Mouse (Mus musculus) megakaryocyte, embryonic 14.5 days (primary cell): ENCODE results near the gene Dchs1. TPM values are rescaled to one million over a fixed set of nuclear protein-coding genes. Genes with fewer than 3 reads are reported as not detected.

Source experiments
- H3K27me3 ChIP-seq: replicated peaks from 2 replicates; pipeline ENCODE3; 2012; ENCODE audit warnings: inconsistent platforms
- H3K36me3 ChIP-seq: replicated peaks from 2 replicates; pipeline ENCODE3; 2012; ENCODE audit warnings: low read length, inconsistent platforms, mixed read lengths
- H3K4me1 ChIP-seq: 2 replicates; pipeline ENCODE4 v1.6.1; 2012; ENCODE audit warnings: inconsistent platforms
- H3K4me3 ChIP-seq: replicated peaks from 2 replicates; pipeline ENCODE3; 2012; ENCODE audit warnings: moderate library complexity, mild to moderate bottlenecking, inconsistent platforms
- H3K9me3 ChIP-seq: 2 replicates; pipeline ENCODE4 v1.6.1; 2012; ENCODE audit warnings: inconsistent platforms
- FLI1 ChIP-seq: IDR thresholded peaks from 2 replicates; pipeline ENCODE4 v1.6.1; 2012; ENCODE audit warnings: low read length, inconsistent platforms, mixed read lengths
- GATA1 ChIP-seq: IDR thresholded peaks from 3 replicates; pipeline ENCODE4 v1.6.1; 2012; ENCODE audit warnings: mixed read lengths, low read length, inconsistent platforms, borderline replicate concordance
- polyA plus RNA-seq: library from polyadenylated mRNA; stranded (reverse); fragments of >175 nt; gene quantifications from 2 replicates; pipeline ENCODE4 v1.2.3, GENCODE M21; 2012; ENCODE audit warnings: low replicate concordance; ENCODE audit not compliant: insufficient read depth

Gene Dchs1
- polyA plus RNA-seq = 0.27 and 0.74 TPM in 2 replicates

- no peaks in the 10 kb centered on the region for H3K36me3 ChIP-seq
- peaks cover 91% of the 10 kb centered on the region for H3K27me3 ChIP-seq
- H3K4me3 ChIP-seq = peak within 1 kb of the TSS; percentile 87
- TF ChIP-seq FLI1 (no peak), GATA1 (no peak)
- H3K9me3 ChIP-seq = peaks cover 3% of the 10 kb centered on the region; the same call in 1 of the 2 replicates
- peaks cover 27% of the 10 kb centered on the region for H3K4me1 ChIP-seq
Observed at GRCm38 (mm10) chr7:105787285-105788140, at the start of gene Dchs1. Gene Dchs1 (minus strand): TSS chr7:105787654.

DNA sequence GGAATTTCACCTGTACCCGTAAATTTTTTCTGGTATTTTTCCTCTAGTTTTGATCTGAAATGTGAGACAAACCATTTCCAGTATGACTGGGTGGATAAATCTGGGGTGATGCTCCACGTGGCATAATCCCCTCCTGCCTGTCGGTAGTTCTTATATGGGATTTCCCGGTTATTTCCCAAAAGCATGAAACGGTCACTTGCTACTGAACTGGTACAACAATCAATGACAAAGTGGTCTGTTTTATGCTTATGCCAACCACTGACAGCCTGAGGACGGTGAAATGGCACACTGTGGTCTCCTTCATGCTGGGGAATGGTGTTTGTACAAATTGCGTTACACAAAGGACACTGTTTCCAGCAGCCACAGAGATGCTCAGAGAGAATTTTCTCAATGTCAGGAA lies 36.8 kb upstream of the Dchs1 start:
- H3K4me1 ChIP-seq = no peaks in the 10 kb centered on the region
- no peaks in the 10 kb centered on the region for H3K9me3 ChIP-seq
- H3K36me3 ChIP-seq = no peaks in the 10 kb centered on the region
- H3K27me3 ChIP-seq = peaks cover 2% of the 10 kb centered on the region
- H3K4me3 ChIP-seq = no peak overlapping the region
- TF ChIP-seq FLI1 (no peak), GATA1 (no peak)

DNA sequence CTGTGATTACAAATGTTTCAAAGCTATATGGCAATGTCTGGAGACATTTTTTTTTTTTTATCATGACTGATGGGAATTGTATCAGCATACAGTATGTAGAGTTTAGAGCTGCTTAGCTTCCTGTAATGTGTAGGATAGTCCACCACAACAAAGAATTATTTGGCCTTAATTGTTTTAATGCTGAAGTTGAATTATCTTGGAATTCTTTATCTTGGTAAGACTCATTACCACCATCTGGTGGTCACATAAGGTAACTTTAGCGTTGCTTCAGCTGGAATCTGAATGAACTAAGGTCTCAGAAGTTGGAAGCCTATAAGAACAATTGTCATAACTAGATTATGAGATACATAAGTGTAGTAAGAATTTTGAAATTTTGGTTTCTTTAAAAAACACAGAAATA lies 31.0 kb upstream of the Dchs1 start:
- H3K4me3 ChIP-seq = no peak overlapping the region
- H3K27me3 ChIP-seq = peaks cover 2% of the 10 kb centered on the region
- H3K4me1 ChIP-seq = peaks cover 14% of the 10 kb centered on the region; the same call in 1 of the 2 replicates
- peaks cover 5% of the 10 kb centered on the region for H3K9me3 ChIP-seq
- TF ChIP-seq FLI1 (no peak), GATA1 (no peak)
- no peaks in the 10 kb centered on the region for H3K36me3 ChIP-seq

DNA sequence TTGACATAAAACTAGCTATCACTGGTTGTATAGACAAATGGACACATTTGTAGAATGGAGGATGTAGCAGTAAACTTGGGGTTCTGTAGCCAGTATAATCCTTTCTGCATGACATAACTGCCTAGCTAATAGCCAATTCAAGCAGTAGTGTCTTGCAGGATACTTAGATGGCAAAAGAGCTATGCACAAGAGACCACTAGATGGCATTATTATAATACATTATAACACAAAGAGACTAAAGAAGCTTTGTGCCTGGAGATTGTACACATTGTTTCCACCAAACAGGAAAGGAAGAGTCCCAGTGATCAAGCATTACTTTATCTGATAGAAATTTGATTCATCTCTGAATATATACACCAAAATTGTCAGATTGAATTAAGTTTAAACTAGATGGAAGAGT lies 29.3 kb upstream of the Dchs1 start:
- TF ChIP-seq GATA1 (no peak), FLI1 (no peak)
- H3K9me3 ChIP-seq = peaks cover 5% of the 10 kb centered on the region
- no peaks in the 10 kb centered on the region for H3K36me3 ChIP-seq
- no peak overlapping the region for H3K4me3 ChIP-seq
- H3K27me3 ChIP-seq = peaks cover 2% of the 10 kb centered on the region
- peaks cover 14% of the 10 kb centered on the region; the same call in 1 of the 2 replicates for H3K4me1 ChIP-seq

- TF ChIP-seq FLI1 (no peak), GATA1 (no peak)
- H3K4me1 ChIP-seq = peaks cover 41% of the 10 kb centered on the region
- no peaks in the 10 kb centered on the region for H3K27me3 ChIP-seq
- peaks cover 5% of the 10 kb centered on the region for H3K9me3 ChIP-seq
- peaks cover 17% of the 10 kb centered on the region for H3K36me3 ChIP-seq
- H3K4me3 ChIP-seq = no peak overlapping the region
Observed at GRCm38 (mm10) chr7:105813326-105813725, 25.9 kb upstream of the Dchs1 start.

DNA sequence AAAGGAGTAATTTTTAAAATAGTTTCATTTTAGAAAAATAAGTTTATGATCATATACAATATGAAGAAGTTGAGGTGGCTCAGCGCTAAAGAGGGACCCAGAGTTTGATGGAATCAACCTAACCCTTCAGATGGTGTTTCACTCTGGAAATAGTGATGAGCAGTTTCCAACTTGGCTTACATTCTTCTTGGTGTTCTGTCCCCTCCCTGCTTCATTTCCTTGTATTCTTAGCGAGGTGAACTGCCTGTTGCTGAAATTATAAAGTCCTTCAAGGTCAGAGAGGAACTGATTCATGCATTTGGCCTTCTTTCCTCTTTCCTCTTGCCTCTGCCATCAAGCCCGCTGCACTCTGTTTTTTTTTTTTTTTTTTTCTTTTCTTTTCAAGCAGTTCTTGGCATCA lies 25.1 kb upstream of the Dchs1 start:
- Histone ChIP-seq H3K4me1 (peaks cover 46% of the 10 kb centered on the region), H3K4me3 (no peak overlapping the region), H3K36me3 (peaks cover 24% of the 10 kb centered on the region), H3K9me3 (peaks cover 5% of the 10 kb centered on the region), H3K27me3 (no peaks in the 10 kb centered on the region)
- TF ChIP-seq FLI1 (no peak), GATA1 (no peak)

DNA sequence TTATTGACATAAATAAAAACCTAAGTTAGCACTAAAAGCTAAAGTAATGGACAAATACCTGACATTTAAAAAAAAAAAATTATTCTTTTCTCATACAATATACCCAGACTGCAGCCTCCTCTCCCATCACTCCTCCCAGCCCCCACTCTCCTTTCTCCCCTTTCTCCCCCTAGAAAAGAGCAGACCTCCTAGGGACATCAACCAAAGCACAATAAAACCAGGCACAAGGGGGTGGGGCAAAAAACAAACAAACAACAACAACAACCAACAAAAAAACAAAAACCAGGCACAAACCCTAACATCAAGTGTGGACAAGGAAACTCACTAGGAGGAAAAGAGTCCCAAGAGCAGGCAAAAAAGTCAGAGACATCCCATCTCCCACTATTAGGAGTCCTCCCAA lies 24.1 kb upstream of the Dchs1 start:
- Histone ChIP-seq H3K9me3 (peaks cover 5% of the 10 kb centered on the region), H3K4me3 (peak overlapping the region; percentile 96), H3K4me1 (peaks cover 53% of the 10 kb centered on the region), H3K36me3 (peaks cover 34% of the 10 kb centered on the region), H3K27me3 (no peaks in the 10 kb centered on the region)
- no peak for TF ChIP-seq GATA1
- no peak for TF ChIP-seq FLI1

- no peaks in the 10 kb centered on the region for H3K27me3 ChIP-seq
- H3K36me3 ChIP-seq = peaks cover 34% of the 10 kb centered on the region
- peak within 1 kb of the TSS; percentile 96 for H3K4me3 ChIP-seq
- H3K4me1 ChIP-seq = peaks cover 48% of the 10 kb centered on the region
- peaks cover 5% of the 10 kb centered on the region for H3K9me3 ChIP-seq
- no peak for TF ChIP-seq FLI1
- TF ChIP-seq GATA1 = no peak
Observed at GRCm38 (mm10) chr7:105810877-105811489, 23.5 kb upstream of the Dchs1 start, which contains the start of gene Mrpl17. Gene Mrpl17 (minus strand): TSS chr7:105811099.

- peaks cover 34% of the 10 kb centered on the region for H3K36me3 ChIP-seq
- peaks cover 5% of the 10 kb centered on the region for H3K9me3 ChIP-seq
- no peaks in the 10 kb centered on the region for H3K27me3 ChIP-seq
- peak overlapping the region; percentile 96 for H3K4me3 ChIP-seq
- H3K4me1 ChIP-seq = peaks cover 45% of the 10 kb centered on the region
- TF ChIP-seq FLI1 (no peak), GATA1 (no peak)
Observed at GRCm38 (mm10) chr7:105810280-105810876, 22.9 kb upstream of the Dchs1 start.

- Histone ChIP-seq H3K36me3 (peaks cover 34% of the 10 kb centered on the region), H3K27me3 (no peaks in the 10 kb centered on the region), H3K9me3 (peaks cover 5% of the 10 kb centered on the region), H3K4me1 (peaks cover 45% of the 10 kb centered on the region), H3K4me3 (peak overlapping the region; percentile 96)
- TF ChIP-seq GATA1 (no peak), FLI1 (no peak)
Observed at GRCm38 (mm10) chr7:105809836-105810235, 22.4 kb upstream of the Dchs1 start.

DNA sequence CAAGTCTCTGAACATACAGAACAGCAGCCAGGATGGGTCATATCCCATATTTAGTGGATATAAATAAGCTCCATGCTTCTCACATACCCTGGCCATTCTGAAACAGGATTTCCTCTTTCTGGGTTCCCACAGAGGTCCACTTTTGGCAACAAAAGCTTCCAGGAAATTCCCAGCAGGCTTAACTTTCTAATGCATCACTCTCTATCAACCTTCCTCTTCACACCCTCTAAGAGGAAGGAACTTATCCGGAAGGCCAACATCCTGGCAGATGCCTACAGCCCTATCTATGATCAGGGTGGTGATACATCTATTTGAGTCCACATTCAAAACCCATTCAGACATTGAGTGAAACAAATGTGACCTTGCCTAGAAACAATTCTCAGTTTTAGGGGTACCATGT lies 20.9 kb upstream of the Dchs1 start:
- Histone ChIP-seq H3K4me3 (no peak overlapping the region), H3K9me3 (no peaks in the 10 kb centered on the region), H3K4me1 (peaks cover 47% of the 10 kb centered on the region), H3K36me3 (peaks cover 34% of the 10 kb centered on the region), H3K27me3 (no peaks in the 10 kb centered on the region)
- TF ChIP-seq FLI1 (no peak), GATA1 (no peak)
